Mouse (Mus musculus) T-helper 17 cell (primary cell): Measurements from ENCODE around the gene Fasn.
"Not testable (repeated sequence)": the region's sequence is repeated elsewhere in the genome, so short reads cannot be mapped to it uniquely, and the experiment has no call there.

Experiments
- in situ Hi-C, 2 experiments: fragments of 300-600 bp; cut with MboI, MseI; formaldehyde crosslinking; loops; 1 replicate in 1 of 2; 2 replicates in 1 of 2; pipeline ENCODE4 v1.15.1; 2025; ENCODE audit warnings: high pct_unique_total_duplicates in 2 of 2

Fasn gene

GRCm38 (mm10) chr11:120823956-120824786 is at the start of gene Fasn:
Gene Fasn (minus strand): TSS chr11:120824547.
- in situ Hi-C loops: no loop called here

- in situ Hi-C loops: no loop called here
Observed at GRCm38 (mm10) chr11:120873206-120873605, 48.9 kb upstream of the Fasn start.

GRCm38 (mm10) chr11:120871521-120871920 is 47.2 kb upstream of the Fasn start:
- in situ Hi-C loops: no loop called here

GRCm38 (mm10) chr11:120865816-120866215 is 41.5 kb upstream of the Fasn start:
- in situ Hi-C loops: no loop called here

GRCm38 (mm10) chr11:120862819-120863218 is 38.5 kb upstream of the Fasn start:
- in situ Hi-C loops: no loop called here

GRCm38 (mm10) chr11:120855938-120856337 is 31.6 kb upstream of the Fasn start:
- in situ Hi-C loops: not testable (repeated sequence)

GRCm38 (mm10) chr11:120853788-120854187 is 29.4 kb upstream of the Fasn start:
- in situ Hi-C loops: no loop called here

GRCm38 (mm10) chr11:120853158-120853557 is 28.8 kb upstream of the Fasn start:
- in situ Hi-C loops: no loop called here

GRCm38 (mm10) chr11:120852083-120852935 is 28.0 kb upstream of the Fasn start:
- in situ Hi-C loops: no loop called here

- in situ Hi-C loops: no loop called here
Observed at GRCm38 (mm10) chr11:120851582-120851981, 27.2 kb upstream of the Fasn start.

- in situ Hi-C loops: no loop called here
Observed at GRCm38 (mm10) chr11:120851132-120851531, 26.8 kb upstream of the Fasn start.

- in situ Hi-C loops: no loop called here
Observed at GRCm38 (mm10) chr11:120850331-120851030, 26.1 kb upstream of the Fasn start.

GRCm38 (mm10) chr11:120846725-120847475 is 22.6 kb upstream of the Fasn start:
- in situ Hi-C loops: loop anchor here in 1 of 2 experiments (25.0 kb wide), 1 partner anchor 1685 kb away; no protein-coding TSS in a partner anchor

GRCm38 (mm10) chr11:120844329-120844728 is 20.0 kb upstream of the Fasn start:
- in situ Hi-C loops: loop anchor here in 1 of 2 experiments (25.0 kb wide), 1 partner anchor 1682 kb away; no protein-coding TSS in a partner anchor

- in situ Hi-C loops: loop anchor here in 1 of 2 experiments (25.0 kb wide), 1 partner anchor 1671 kb away; no protein-coding TSS in a partner anchor
Observed at GRCm38 (mm10) chr11:120833555-120834280, 9.4 kb upstream of the Fasn start.

- in situ Hi-C loops: loop anchor here in 1 of 2 experiments (25.0 kb wide), 1 partner anchor 1671 kb away; no protein-coding TSS in a partner anchor
Observed at GRCm38 (mm10) chr11:120832962-120833361, 8.6 kb upstream of the Fasn start.

- in situ Hi-C loops: loop anchor here in 1 of 2 experiments (25.0 kb wide), 1 partner anchor 1670 kb away; no protein-coding TSS in a partner anchor
Observed at GRCm38 (mm10) chr11:120831659-120832440, 7.5 kb upstream of the Fasn start.

- in situ Hi-C loops: loop anchor here in 1 of 2 experiments (25.0 kb wide), 1 partner anchor 1668 kb away; no protein-coding TSS in a partner anchor
Observed at GRCm38 (mm10) chr11:120830686-120831085, 6.3 kb upstream of the Fasn start.
